Mouse (Mus musculus) left cerebral cortex, postnatal 14 days (tissue): ENCODE measurements around the gene Nfrkb. TPM values are rescaled to one million over a fixed set of nuclear protein-coding genes. Genes with fewer than 3 reads are reported as not detected.

Experiments used
- DNase-seq, 2 experiments: peaks; one replicate each; pipeline ENCODE4 v3.0.0; 2021 to 2022; ENCODE audit warnings: low spot score in 2 of 2, mixed read lengths in 1 of 2
- intact Hi-C: fragments of 180-260 bp; cut with DNase I; formaldehyde crosslinking; loops from one replicate; pipeline ENCODE4 v1.15.1; 2025
- long read RNA-seq, 2 experiments: library from polyadenylated mRNA; stranded (forward); transcript quantifications; one replicate each; pipeline ENCODE4 v2.0.0; 2021
- total RNA-seq, 2 experiments: library from RNA; stranded (reverse); gene quantifications; 2 replicates each; pipeline ENCODE4 v1.2.3; 2021

Nfrkb gene
- total RNA-seq = 10 to 100 TPM; 29.3 to 30.3 TPM
- long read RNA-seq, experiment 1, partial matches to known transcripts = 4 of 6 reads
- long read RNA-seq, experiment 1, other reads (novel, unspliced or antisense) = 2 of 6 reads
- long read RNA-seq, experiment 2, full-length matches to known transcripts = 2 of 10 reads
- long read RNA-seq, experiment 2, partial matches to known transcripts = 4 of 10 reads
- long read RNA-seq, experiment 2, other reads (novel, unspliced or antisense) = 4 of 10 reads

- intact Hi-C loops = no loop called here
- DNase-seq = peak; percentile 93 to 95
These were observed at the start of gene Nfrkb for GRCm38 (mm10) chr9:31385947-31386354. Nfrkb (plus strand) TSS chr9:31386192.

GRCm38 (mm10) chr9:31344289-31344831, 41.6 kb upstream of the Nfrkb start:
- no peak for DNase-seq
- intact Hi-C loops = loop anchor here (5.0 kb wide), 1 partner anchor 132 kb away; the partner anchor contains the start of gene Aplp2

- intact Hi-C loops = loop anchor here (2.0 kb wide), 1 partner anchor 66 kb away; the partner anchor contains the start of gene Prdm10
- DNase-seq = no peak
These were observed 39.4 kb upstream of the Nfrkb start for GRCm38 (mm10) chr9:31346575-31347080.

- intact Hi-C loops = loop anchor here (2.0 kb wide), 1 partner anchor 198 kb away; no protein-coding TSS in a partner anchor
- no peak for DNase-seq
These were observed 37.5 kb upstream of the Nfrkb start for GRCm38 (mm10) chr9:31348458-31348857.

- peak; percentile 58 to 72 for DNase-seq
- intact Hi-C loops = loop anchor here (2.0 kb wide), 1 partner anchor 198 kb away; no protein-coding TSS in a partner anchor
These were observed 37.1 kb upstream of the Nfrkb start for GRCm38 (mm10) chr9:31348915-31349314.

- no peak for DNase-seq
- intact Hi-C loops = no loop called here
These were observed 33.3 kb upstream of the Nfrkb start for GRCm38 (mm10) chr9:31352716-31353115.

GRCm38 (mm10) chr9:31353518-31353917, 32.5 kb upstream of the Nfrkb start:
- intact Hi-C loops = no loop called here
- DNase-seq = no peak

- no peak for DNase-seq
- intact Hi-C loops = no loop called here
These were observed 31.9 kb upstream of the Nfrkb start for GRCm38 (mm10) chr9:31354051-31354450.

- DNase-seq = peak; percentile 55 to 68
- intact Hi-C loops = no loop called here
These were observed 22.0 kb upstream of the Nfrkb start for GRCm38 (mm10) chr9:31363698-31364609.

GRCm38 (mm10) chr9:31365086-31365485, 20.9 kb upstream of the Nfrkb start:
- intact Hi-C loops = no loop called here
- DNase-seq = no peak

GRCm38 (mm10) chr9:31371740-31372139, 14.3 kb upstream of the Nfrkb start:
- intact Hi-C loops = no loop called here
- no peak for DNase-seq

GRCm38 (mm10) chr9:31376661-31377060, 9.3 kb upstream of the Nfrkb start:
- no peak for DNase-seq
- intact Hi-C loops = no loop called here

GRCm38 (mm10) chr9:31384786-31385499, 1.0 kb upstream of the Nfrkb start:
- intact Hi-C loops = no loop called here
- DNase-seq = no peak

GRCm38 (mm10) chr9:31385500-31385869, 507 bp upstream of the Nfrkb start:
- intact Hi-C loops = no loop called here
- peak in 1 of 2 experiments; percentile 23 for DNase-seq

- intact Hi-C loops = no loop called here
- peak; percentile 21 to 25 for DNase-seq
These were observed 582 bp downstream of the Nfrkb start for GRCm38 (mm10) chr9:31386368-31387180.

GRCm38 (mm10) chr9:31387206-31387605, 1.2 kb downstream of the Nfrkb start:
- intact Hi-C loops = no loop called here
- no peak for DNase-seq

GRCm38 (mm10) chr9:31400441-31400840, 14.4 kb downstream of the Nfrkb start:
- intact Hi-C loops = loop anchor here (5.0 kb wide), 1 partner anchor 248 kb away; no protein-coding TSS in a partner anchor
- peak; percentile 64 to 72 for DNase-seq

GRCm38 (mm10) chr9:31404311-31404710, 18.3 kb downstream of the Nfrkb start:
- intact Hi-C loops = loop anchor here (5.0 kb wide), 1 partner anchor 252 kb away; no protein-coding TSS in a partner anchor
- DNase-seq = no peak
